Mouse (Mus musculus) fibroblast of lung, adult 2 months (primary cell): Measurements from ENCODE around the gene Pde4c.

Experiments
- DNase-seq: peaks from one replicate; pipeline ENCODE4 v3.0.0-alpha.2; 2011; ENCODE audit warnings: low read depth

Pde4c gene

DNA sequence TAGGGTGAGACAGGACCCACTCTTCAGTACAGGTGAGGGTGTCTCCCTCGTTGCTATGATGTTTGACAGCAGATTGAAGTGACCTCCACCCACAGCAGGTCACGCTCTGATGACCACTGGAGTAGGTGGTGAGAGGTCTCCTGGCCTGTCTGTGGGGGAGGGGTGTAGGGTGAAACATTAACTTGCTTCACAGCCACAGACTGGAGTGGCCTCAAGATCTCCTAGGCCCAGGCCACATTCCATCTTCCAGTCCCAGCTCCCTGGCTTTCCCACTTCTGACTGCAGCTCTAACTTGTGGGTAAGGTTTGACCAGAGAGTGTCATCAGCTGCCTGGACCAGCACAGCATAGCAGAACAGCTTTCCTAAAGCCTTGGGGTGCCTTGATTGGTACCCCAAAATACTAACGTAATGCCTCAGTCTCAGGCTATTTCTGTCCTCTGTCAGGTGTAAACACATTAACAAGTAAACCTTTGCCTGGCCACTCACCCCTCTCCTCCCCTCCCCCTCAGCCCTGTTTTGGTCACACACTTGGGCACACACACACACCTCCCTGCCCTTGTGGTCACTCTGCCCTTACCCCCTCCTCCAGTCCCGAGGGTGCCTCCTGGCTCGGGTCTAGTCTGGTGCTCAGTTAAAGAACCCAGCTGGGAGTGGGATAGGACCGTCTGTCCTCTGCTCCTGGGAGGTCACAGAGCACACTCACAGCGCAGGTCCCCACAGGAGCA is at the start of gene Pde4c:
Pde4c (plus strand) TSS at position 235 of the 725 bp plus-strand sequence.
- no peak for DNase-seq

- no peak for DNase-seq
These were observed 49.4 kb upstream of the Pde4c start for GRCm38 (mm10) chr8:70674109-70674508.

- DNase-seq = no peak
These were observed 48.8 kb upstream of the Pde4c start for GRCm38 (mm10) chr8:70674716-70675115.

- DNase-seq = no peak
These were observed 48.2 kb upstream of the Pde4c start for GRCm38 (mm10) chr8:70675336-70675735.

DNA sequence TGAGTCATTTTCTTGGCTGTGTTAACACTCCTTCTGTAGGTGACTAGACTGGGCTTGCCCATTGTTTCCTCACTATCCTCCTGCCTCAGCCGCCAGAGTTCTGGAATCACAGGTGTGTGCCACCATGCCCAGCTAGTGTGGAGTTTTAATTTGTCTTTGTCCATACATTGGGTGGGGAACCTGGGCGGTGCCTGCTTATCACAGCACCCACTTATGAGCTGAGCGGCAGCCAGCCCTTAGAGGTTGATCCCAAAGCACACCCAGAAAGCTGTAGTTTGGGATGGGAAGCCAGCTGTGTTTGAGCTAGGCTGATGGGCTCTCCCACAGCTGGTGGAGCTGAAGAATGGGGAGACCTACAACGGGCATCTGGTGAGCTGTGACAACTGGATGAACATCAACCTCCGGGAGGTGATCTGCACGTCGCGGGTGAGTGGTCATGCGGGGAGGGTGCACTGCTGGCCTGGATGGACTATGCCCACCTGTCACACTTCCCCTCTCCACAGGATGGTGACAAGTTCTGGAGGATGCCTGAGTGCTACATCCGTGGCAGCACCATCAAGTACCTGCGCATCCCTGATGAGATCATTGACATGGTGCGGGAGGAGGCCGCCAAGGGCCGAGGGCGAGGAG is 46.0 kb upstream of the Pde4c start:
- no peak for DNase-seq

DNA sequence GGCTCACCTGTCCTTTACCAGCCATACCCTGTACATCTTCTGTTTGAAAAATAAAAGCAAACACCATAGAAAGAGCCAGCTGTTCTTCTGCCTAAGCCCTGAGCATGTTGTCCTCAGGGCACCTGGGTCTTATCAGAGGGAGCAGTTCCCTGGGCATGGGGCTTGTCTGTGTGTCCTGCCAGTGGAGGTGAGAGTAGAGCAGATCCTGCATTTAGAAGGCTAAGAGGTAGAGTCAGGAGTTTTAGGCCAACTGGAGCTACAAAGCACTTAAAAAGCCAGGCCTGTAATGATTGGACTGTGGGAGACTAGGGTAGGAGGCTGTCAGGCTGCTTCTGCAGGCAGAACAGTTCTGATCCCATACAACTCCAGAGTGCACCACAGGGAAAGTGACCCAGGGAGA is 44.8 kb upstream of the Pde4c start:
- no peak for DNase-seq

DNA sequence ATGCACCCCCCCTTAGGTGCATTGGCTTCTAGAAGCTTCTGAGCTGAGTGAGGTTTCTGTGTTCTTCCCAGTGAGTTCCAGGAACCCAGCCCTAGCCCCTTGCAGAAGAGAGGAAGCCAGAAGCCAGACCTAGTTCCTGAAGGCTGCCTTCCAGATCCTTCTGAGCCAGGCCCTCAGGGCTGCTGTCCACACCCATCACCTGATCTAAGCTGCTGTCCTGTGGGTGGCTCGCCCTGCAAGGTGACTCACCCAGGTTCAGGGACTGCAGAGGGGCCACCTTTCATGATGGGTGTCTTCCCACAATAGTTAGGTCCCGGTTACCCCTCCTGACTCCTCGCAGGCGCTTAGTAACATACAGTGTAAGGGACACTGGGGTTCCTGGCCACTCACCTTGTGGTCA is 44.1 kb upstream of the Pde4c start:
- DNase-seq = no peak

DNA sequence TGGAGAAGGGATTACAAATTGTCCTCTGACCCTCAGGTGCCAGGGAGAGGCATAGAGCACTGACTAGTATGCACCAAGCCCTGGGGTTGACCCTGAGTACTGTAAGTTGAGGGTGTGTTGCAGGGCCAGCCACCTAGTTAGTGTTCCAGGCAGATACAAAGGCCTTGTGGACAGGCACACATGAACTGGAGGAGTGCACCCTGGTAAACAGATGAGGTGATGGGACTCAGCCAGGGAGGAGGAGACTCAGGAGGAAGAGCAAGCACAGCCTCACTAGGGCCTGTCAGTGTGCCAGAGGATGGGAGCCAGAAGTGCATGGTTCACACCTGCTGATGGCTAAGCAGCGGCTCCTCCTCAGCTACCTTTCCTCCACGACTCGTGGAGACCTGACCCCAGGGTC is 43.5 kb upstream of the Pde4c start:
- DNase-seq = no peak

- DNase-seq = no peak
These were observed 42.1 kb upstream of the Pde4c start for GRCm38 (mm10) chr8:70681410-70681809.

DNA sequence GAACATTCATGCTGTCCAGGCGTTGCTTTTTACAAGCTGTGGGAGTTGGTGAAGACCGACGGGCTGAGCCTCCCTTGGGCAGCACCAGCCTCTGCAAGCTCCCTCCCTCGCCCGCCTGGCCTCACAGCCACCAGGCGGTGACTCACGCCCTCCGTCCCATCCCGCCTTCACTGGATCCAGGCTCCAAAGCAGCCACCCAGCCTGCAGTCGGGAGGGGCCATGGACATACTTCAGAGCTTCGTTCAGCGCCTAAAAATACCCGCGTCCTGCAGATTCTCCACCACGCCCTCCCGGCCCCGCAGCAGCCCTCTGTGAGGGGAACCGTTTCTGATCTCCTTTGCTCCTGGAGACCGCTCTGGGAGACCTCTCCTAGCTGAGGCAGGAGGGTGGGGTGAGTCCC is 41.3 kb upstream of the Pde4c start:
- DNase-seq = no peak

DNA sequence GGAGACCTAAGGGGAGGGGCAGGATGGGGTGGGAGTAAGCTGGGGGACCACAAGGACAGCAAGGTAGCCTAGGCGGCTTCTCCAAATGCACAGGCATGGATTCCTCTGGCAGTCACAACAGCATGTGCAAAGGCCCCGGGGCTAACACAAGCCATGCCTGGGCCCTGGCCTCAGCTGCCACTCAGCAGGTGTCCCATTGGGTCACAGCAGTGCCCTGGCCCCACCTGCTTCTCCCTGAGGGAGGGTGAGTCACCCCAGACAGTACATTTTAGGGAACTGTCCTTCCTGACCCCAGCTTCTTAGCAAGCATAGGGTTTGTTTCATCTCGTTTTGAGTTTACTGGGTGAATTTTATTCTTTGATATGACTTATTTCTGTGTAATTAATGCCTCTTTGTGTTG is 40.8 kb upstream of the Pde4c start:
- DNase-seq = no peak

GRCm38 (mm10) chr8:70684291-70684690 is 39.2 kb upstream of the Pde4c start:
- no peak for DNase-seq

GRCm38 (mm10) chr8:70687576-70687975 is 35.9 kb upstream of the Pde4c start:
- no peak for DNase-seq

DNA sequence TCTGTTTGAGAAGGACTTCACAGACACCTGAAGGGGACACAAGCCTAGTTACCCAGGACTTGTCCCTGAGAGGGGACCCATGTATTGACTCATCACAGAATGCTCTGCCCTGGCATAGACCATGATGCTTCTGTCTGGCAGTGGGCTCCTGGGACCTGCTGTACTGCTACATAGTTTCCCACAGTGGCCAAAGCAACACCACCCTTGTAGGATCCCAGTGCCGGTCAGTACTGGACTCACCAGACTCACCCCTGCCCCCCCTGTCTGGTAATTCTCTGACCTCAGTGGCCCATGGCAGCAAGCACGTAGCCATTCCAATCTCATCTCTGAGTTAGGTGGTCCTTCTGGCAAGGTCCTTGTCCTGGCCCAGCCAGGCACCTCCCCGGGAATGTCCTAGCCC is 35.4 kb upstream of the Pde4c start:
- DNase-seq = no peak

DNA sequence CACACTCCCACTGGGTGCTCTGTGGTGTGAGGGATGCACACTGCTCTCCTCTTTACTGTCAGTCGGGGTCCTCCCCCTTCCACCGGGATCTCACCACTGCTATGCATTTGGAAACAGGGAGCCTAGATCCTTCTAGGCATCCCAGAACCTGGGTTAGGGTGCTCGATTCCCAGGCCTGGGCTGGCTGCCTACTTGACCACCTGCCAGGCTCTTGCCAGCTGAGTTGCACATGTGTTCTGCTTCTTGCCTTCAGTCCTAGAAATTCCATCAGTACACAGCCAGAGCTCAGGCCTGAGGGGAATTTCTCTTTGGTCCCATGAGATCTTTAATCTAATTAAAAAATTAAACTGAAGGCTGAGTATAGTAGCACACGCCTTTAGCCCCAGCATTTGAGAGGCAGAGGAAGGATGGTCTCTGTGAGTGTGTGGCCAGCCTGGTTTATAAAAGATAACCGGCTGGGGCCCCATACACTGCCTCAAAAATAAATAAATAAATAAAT is 33.6 kb upstream of the Pde4c start:
- no peak for DNase-seq

DNA sequence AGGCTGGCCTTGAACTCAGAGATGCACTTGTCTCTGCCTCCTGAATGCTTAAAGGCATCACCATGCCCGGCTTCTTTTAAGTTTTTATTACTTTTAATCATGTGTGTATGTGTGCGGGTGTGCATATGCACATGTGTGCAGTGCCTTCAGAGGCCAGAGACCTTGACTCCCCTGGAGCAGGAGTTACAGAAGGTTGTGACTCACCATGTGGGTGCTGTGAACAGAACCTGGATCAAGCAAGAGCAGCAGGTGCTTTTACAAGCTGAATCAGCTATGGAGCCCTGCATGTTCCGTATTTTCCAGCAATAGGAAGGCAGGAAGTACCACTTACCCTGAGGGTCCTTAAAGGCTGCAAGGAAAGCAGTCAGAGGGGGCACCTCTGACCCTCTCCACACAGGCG is 32.3 kb upstream of the Pde4c start:
- DNase-seq = no peak

- no peak for DNase-seq
These were observed 31.7 kb upstream of the Pde4c start for GRCm38 (mm10) chr8:70691727-70692231.

DNA sequence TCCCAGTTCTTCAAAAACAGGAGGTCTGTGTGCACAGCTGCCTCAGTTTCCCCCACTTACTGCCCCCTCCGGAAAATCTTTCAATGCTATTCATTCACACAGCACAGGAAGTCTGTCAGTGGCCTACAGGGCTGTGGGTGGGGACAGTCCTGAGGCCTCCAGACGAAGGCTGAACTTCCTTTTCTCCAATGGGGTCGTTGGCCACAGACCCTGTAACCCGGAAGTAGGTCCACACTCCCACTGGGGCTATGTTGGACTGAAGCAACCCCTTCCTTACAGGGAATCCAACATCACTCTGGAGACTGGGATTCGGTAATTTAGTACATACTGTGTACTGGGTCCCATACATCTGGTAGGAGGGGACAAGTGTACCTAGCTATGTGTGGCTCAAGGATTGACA is 29.9 kb upstream of the Pde4c start:
- DNase-seq = no peak

- no peak for DNase-seq
These were observed 28.1 kb upstream of the Pde4c start for GRCm38 (mm10) chr8:70695318-70696018.

GRCm38 (mm10) chr8:70696019-70696885 is 27.3 kb upstream of the Pde4c start:
- DNase-seq = no peak

DNA sequence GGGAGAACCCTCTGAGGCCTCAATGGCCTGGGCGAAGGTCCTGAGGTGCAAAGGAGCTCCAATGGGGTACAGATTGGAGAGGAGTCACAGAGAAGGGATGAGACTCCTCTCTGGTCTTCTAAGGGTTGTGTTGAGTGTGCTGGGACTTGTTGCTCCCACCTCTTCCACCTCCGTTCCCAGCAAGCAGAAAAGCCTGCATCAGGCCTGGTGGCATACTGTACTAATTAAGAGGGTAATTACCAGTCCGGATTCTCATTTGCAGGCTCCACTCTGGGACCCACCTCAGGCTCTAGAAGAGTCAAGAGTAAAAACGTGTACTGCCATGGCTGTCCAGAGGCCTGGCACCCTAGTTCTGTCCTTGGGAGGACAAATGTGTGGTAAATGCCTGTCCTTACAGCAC is 26.6 kb upstream of the Pde4c start:
- no peak for DNase-seq
